Mouse (Mus musculus) lung, adult 2 months (tissue): ENCODE data around the gene Sumo1. TPM values are rescaled to one million over a fixed set of nuclear protein-coding genes. Genes with fewer than 3 reads are reported as not detected.

ENCODE experiments used
- DNase-seq: peaks from one replicate; pipeline ENCODE4 v3.0.0; 2022
- H3K4me1 ChIP-seq: fragments of 200-500 bp; 2 replicates; pipeline ENCODE4 v1.6.1; 2011; ENCODE audit warnings: low read length; ENCODE audit not compliant: control insufficient read depth, insufficient read depth
- H3K4me3 ChIP-seq: fragments of 200-500 bp; replicated peaks from 2 replicates; pipeline ENCODE3; 2011; ENCODE audit warnings: low read depth, mild to moderate bottlenecking, control low read depth, low read length; ENCODE audit errors: extremely low read depth
- CTCF ChIP-seq: fragments of 200-500 bp; IDR thresholded peaks from 2 replicates; pipeline ENCODE4 v1.5.1; 2011; ENCODE audit warnings: mild to moderate bottlenecking, low read length, control low read depth; ENCODE audit not compliant: insufficient read depth
- POLR2A ChIP-seq: fragments of 200-500 bp; IDR thresholded peaks from 2 replicates; pipeline ENCODE4 v1.6.1; 2011; ENCODE audit warnings: low read depth, mild to moderate bottlenecking, control low read depth, low read length, borderline replicate concordance; ENCODE audit errors: extremely low read depth
- WGBS: fragments of 180-500 bp; shearing (Covaris S2); methylation state at CpG from one replicate; pipeline ENCODE4 v1.1.7; 2018; 5-methylcytosine and 5-hydroxymethylcytosine counted together
- polyA plus RNA-seq: library from polyadenylated mRNA; depleted of rRNA; stranded (reverse); fragments of >200 nt; gene quantifications from 2 replicates; pipeline ENCODE4 v1.2.3, GENCODE M21; 2012; rRNA removed

Gene Sumo1
- polyA plus RNA-seq, 1 experiment = 16.2 TPM

GRCm38 (mm10) chr1:59541271-59542020 is 129.2 kb downstream of the Sumo1 start:
- no peak overlapping the region for H3K4me3 ChIP-seq
- no peaks in the 10 kb centered on the region for H3K4me1 ChIP-seq
- WGBS = 92% methylated on average over 16 of the region's 16 CpGs
- no peak for DNase-seq
- TF ChIP-seq CTCF = no peak
- no peak for TF ChIP-seq POLR2A

DNA sequence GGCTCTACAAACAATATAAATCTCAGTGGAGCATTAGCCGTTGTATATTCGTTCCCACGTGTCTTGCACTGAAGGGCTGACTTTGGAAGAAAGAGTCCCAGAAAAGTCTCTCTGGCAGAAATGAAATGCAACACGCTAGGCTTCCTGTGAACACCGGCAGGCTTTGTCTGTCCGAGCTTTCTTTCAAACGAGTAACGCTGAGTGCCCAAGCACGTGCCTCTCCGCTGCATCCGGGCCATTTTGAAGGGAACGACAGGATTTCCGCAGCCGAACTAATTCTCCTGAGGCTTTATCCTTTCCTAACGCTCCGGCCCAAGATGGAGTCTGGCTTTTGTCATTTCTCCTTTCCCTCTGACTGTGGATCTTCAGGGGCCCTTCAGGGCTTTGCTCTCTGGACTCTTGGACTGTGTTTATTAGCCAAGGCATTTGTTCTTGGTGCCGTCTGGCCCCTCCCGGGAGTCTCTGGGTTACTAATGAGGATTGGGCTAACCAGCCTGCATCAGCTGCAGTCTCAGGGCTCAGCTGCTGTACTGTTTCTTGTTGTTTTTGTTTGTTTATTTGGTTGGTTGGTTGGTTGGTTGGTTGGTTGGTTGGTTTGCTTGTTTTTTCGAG is 130.0 kb downstream of the Sumo1 start:
- Histone ChIP-seq H3K4me1 (no peaks in the 10 kb centered on the region), H3K4me3 (no peak overlapping the region)
- TF ChIP-seq POLR2A = no peak
- no peak for TF ChIP-seq CTCF
- 90% methylated on average over 19 of the region's 19 CpGs for WGBS
- DNase-seq = no peak

GRCm38 (mm10) chr1:59538381-59538780 is 132.3 kb downstream of the Sumo1 start:
- DNase-seq = no peak
- WGBS = 94% methylated on average over 5 of the region's 5 CpGs

More at GRCm38 (mm10) chr1:59538381-59538780, 132.3 kb downstream of the Sumo1 start:
- no peaks in the 10 kb centered on the region for H3K4me1 ChIP-seq
- TF ChIP-seq CTCF (no peak), POLR2A (no peak)
- H3K4me3 ChIP-seq = no peak overlapping the region

Other genes starting within 250 kb of the Sumo1 start
- 39.4 and 41.0 TPM in 2 replicates for gene Fzd7, start 188.4 kb downstream of the Sumo1 start, polyA plus RNA-seq
- gene Gm973, start 154.6 kb downstream of the Sumo1 start, polyA plus RNA-seq = 1.6 and 2.5 TPM in 2 replicates
- 11.6 and 17.1 TPM in 2 replicates for gene Nop58, start 14.1 kb upstream of the Sumo1 start, polyA plus RNA-seq
- gene Bmpr2, start 92.6 kb upstream of the Sumo1 start, polyA plus RNA-seq = 41.0 and 55.7 TPM in 2 replicates
- 18.8 and 28.6 TPM in 2 replicates for gene Fam117b, start 242.2 kb upstream of the Sumo1 start, polyA plus RNA-seq